Mouse (Mus musculus) retina, embryonic 14.5 days (tissue): ENCODE measurements around the gene Pdgfc.

Source experiments
- DNase-seq: peaks from one replicate; pipeline ENCODE4 v3.0.0-alpha.2; 2015; ENCODE audit warnings: low spot score

Gene Pdgfc

DNA sequence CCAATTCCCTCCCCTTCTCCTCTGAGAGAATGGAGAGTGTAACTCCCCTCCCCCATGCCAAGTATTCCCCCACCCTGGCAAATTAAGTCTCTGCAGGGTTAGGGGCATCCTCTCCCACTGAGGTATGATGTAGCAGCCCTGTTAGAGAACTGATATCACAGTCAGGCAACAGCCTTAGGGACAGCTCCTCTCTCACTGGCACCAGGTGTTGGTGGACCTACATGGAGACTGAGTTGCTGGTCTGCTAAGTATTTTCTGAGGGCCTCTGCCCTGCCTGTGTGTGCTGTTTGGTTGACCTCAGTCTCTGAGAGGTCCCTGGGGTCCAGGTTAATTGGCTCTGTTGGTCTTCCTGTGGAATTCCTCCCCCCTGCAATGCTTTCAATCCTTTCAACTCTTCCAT lies 114.0 kb downstream of the Pdgfc start:
- DNase-seq = no peak

GRCm38 (mm10) chr3:81154420-81154819 lies 118.2 kb downstream of the Pdgfc start:
- DNase-seq = no peak

GRCm38 (mm10) chr3:81160457-81161165 lies 124.4 kb downstream of the Pdgfc start:
- DNase-seq = no peak

DNA sequence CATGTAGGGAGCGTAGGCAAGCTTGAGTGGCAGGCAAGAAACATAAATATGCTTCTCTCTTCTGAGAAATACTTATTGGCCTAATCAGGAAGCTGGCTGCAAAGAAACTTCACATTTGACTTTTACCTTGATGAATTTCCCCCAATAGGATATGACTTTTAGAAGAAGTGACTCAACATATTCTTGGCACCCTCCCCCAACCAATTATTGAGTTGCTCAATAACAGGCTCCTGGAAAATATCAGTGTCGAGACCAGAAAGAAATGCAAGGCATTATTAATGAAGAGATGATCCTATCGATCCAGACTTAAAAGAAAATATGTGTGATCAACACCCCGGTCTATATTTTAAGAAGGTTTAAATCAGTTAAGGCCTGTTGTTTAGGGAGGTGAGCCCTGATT lies 125.9 kb downstream of the Pdgfc start:
- no peak for DNase-seq

DNA sequence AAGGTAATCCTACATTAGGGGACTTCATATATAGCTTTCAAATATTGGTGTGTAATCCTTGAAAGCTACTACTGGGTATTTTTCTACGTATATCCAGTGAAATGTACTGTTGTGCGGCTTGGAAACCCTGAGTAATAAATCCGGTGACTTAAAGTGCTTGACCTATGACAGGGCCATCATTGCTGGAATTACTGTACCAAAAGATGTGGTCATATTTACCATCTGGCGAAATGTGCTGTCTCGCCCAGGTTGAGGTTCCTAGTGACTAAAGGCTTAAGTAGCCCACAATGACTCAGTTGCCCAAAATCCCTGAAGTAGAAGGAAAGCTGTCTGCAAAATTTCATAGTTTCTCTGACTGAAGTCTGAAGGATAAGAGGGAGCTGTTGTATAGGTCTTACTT lies 127.9 kb downstream of the Pdgfc start:
- no peak for DNase-seq

GRCm38 (mm10) chr3:81170073-81170809 lies 134.0 kb downstream of the Pdgfc start:
- no peak for DNase-seq

GRCm38 (mm10) chr3:81174832-81175231 lies 138.6 kb downstream of the Pdgfc start:
- no peak for DNase-seq

DNA sequence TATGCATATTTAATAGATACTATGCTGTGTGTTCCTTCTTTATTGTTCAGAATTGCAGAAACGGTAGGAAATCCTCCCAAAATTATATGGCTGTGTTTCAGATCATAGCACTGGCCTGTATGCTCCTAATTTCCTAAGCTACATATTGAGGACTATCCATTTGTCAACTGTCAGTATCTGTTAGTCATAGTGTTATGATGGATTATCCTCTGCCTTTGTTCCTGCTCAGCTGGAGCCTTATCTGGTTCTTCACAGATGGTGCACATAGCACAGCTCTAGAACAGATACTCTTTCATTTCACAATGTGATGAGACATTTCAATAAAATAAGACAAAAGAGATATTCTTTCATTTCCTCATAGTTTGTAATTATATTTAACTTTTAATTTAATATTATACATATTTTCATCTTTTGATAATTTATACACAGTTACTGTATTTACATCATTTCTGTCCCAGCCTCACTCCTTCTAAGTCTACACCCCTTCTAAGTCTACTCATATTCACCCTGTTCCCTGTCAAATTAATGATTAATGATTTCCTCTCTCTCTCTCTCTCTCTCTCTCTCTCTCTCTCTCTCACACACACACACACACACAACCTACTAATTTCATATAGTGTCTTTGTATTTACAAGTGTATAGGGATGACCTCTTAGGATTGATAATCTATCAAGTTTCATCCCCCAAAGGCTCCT lies 145.2 kb downstream of the Pdgfc start:
- DNase-seq = peak; percentile 59

DNA sequence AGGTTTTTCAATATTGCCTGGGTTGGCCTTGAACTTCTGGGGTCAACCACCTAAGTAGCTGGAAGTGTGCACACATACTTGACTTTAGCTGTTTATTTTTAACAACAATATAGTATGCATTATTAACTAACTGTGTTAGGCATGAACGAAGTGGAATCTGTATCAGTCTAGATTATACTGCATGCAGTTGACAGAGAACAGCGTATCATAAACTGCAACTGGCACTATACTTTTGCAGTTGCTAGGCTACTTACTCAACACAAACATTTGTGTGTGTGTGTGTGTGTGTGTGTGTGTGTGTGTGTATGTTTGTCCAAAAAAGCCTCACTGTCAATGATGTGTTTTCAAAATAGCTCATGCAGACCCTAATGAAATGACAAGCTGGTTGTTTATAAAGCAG lies 160.7 kb downstream of the Pdgfc start:
- no peak for DNase-seq

DNA sequence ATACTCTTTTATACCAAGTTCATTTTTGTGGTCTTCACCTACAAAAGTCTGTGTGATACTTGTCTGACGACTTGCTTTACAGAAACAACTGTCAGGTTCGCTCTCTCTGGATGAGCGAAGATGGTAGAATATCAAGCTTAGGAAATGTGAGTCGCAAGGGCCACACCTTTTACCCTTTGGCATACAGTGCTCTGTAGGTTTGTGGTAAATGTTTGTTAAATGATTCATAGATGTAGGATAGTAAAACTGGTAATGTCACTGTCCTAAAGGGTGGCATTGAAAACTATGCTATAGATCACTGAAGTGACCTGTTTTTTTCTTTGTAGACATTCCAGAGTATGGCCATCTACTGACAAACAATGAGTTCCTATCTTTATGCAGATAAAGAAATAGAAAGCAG lies 161.4 kb downstream of the Pdgfc start:
- no peak for DNase-seq

DNA sequence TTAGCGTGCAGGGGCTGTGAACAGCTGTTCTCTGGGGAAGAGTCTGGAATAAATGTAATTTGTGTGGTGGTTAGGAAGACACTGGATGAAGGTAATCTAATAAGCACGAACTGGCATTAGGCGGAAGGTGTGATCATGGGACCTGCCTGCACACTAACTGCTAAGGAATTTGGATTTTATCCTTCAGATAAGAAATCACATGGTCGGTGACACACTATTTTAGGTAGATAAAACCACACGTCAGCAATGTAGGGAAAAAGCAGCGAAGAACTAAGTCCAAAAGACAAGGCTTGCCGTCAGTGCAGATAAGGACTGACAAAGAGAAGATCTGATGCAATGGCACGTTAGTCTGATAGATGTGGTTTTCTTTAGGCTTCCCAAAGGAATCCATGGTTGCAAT lies 164.4 kb downstream of the Pdgfc start:
- no peak for DNase-seq

- DNase-seq = no peak
Observed at GRCm38 (mm10) chr3:81205201-81205600, 169.0 kb downstream of the Pdgfc start.

GRCm38 (mm10) chr3:81208246-81208645 lies 172.0 kb downstream of the Pdgfc start:
- DNase-seq = no peak

DNA sequence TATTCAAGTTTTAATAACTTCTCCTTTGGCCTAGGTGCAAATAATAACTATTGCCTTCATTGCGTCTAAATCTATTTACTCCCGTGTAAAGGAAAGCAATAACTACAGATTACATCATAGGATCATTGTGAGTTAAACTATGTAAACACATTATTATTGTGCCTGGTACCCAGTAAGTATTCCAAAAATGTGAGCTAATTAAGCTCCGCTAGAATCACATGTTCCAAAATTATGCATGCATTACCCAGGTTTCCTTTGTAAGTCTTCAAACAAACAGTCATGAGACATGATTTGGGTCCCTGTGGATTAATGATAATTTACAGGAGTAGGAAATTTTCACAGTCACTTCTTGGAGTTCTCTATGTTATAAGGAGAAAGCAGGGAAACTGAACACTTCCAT lies 174.9 kb downstream of the Pdgfc start:
- no peak for DNase-seq

- no peak for DNase-seq
Observed at GRCm38 (mm10) chr3:81211666-81212065, 175.4 kb downstream of the Pdgfc start.

DNA sequence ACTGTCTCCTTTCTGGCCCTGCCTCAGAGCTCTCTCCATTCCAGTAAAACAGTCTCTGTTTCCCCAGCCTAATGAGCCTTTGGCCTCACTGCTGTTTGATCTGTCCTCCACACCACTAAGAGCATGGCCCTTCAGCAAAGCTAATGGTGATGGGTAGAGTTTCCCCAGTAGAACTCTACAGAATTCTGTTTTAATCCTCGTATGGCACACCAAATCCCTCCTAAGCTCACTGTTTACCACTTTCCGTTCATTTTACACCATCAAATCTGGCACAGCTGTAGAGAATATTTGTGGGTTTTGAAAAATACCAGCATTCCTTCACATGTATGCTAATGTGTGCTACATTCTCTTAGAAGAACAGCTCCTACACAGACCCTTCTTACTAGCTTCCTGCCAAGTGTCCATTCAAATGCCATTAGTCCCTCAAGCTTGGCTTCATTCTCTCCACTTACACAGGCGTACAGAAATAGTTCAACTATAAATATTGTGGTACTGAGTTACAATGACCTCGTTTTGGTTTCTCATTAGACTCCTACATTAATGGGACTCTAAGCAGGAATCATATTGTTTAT lies 179.4 kb downstream of the Pdgfc start:
- peak; percentile 10 for DNase-seq

DNA sequence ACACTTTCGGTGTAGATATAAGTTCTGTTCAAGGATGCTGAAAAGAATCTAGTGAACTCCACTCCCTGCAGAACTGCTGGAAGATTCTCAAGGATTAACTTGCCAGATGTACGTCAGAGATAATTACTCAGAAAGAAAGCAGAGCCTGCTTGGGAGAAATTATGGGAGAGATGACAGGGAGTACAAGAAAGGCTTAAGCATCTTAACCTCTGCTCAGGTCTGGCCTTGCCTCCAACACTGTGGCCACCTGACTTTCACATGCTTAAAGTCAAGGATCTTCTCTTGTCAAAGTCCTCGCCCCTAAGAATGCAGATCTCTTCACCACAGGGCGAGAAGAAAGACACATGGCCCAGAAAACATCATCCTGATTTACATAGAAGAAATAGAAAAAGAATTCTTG lies 185.5 kb downstream of the Pdgfc start:
- no peak for DNase-seq

DNA sequence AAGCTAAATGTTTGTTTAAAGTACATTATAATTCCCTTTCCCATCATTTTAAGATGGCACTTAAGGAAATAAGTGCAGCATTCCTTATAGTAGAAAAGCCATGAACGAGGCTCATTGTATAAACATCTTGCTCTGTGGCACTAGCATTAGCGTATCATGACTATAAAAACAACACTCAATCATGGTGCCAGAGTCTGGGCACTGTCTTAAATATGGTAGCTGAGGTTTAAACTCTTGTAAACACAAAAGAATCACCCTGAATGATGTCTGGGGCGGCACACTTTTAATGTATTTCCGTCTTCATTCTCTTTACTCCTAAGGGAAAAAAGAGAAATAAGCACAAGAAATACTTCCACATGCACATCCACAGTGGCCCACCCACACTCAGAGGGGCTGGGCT lies 192.1 kb downstream of the Pdgfc start:
- DNase-seq = no peak

- DNase-seq = no peak
Observed at GRCm38 (mm10) chr3:81242697-81243590, 206.7 kb downstream of the Pdgfc start.

DNA sequence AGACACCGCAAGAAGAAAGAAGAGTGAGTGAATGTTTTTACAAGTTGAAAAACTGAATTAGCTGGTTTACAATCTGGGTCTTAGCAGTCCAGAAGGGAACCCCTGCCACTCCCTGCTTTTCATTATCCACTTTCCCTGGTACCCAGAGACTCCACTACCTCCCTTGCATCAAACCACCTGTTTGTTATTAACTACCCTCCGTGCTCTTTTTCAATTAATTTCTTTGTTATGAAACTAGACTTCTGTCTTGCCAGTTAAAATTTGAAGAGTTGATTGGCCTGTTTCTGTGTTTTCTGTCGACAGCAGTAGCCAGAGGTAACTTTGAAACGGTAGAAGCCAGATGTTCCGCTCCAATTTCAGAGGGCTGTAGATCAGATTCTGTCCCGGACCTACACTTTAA lies 207.4 kb downstream of the Pdgfc start:
- no peak for DNase-seq

- DNase-seq = no peak
Observed at GRCm38 (mm10) chr3:81262801-81263200, 226.6 kb downstream of the Pdgfc start.
